Mouse (Mus musculus) frontal cortex, postnatal 14 days (tissue): ENCODE measurements around the gene Ablim1.

Experiments used
- DNase-seq, 2 experiments: peaks; one replicate each; pipeline ENCODE4 v3.0.0; 2022; ENCODE audit warnings: low spot score in 2 of 2

The Ablim1 gene

GRCm38 (mm10) chr19:57221684-57222235 is 93.0 kb downstream of the Ablim1 start:
- DNase-seq: no peak

- no peak for DNase-seq
These were observed 95.0 kb downstream of the Ablim1 start for GRCm38 (mm10) chr19:57219758-57220157.

GRCm38 (mm10) chr19:57217161-57217560 is 97.6 kb downstream of the Ablim1 start:
- DNase-seq: no peak

- DNase-seq: no peak
These were observed 99.2 kb downstream of the Ablim1 start for GRCm38 (mm10) chr19:57215527-57215926.

GRCm38 (mm10) chr19:57212406-57212805 is 102.3 kb downstream of the Ablim1 start:
- no peak for DNase-seq

GRCm38 (mm10) chr19:57211444-57212111 is 103.1 kb downstream of the Ablim1 start:
- peak in 1 of 2 experiments; percentile 54 for DNase-seq

- DNase-seq: no peak
These were observed 103.8 kb downstream of the Ablim1 start for GRCm38 (mm10) chr19:57210924-57211323.

- no peak for DNase-seq
These were observed 110.6 kb downstream of the Ablim1 start for GRCm38 (mm10) chr19:57204101-57204500.

GRCm38 (mm10) chr19:57202554-57202953 is 112.2 kb downstream of the Ablim1 start:
- DNase-seq: no peak

- DNase-seq: no peak
These were observed 113.6 kb downstream of the Ablim1 start for GRCm38 (mm10) chr19:57201090-57201483.

GRCm38 (mm10) chr19:57200477-57201089 is 114.1 kb downstream of the Ablim1 start:
- DNase-seq: no peak

- no peak for DNase-seq
These were observed 115.4 kb downstream of the Ablim1 start for GRCm38 (mm10) chr19:57199361-57199760.

- DNase-seq: no peak
These were observed 116.2 kb downstream of the Ablim1 start for GRCm38 (mm10) chr19:57198531-57198930.

GRCm38 (mm10) chr19:57198029-57198428 is 116.7 kb downstream of the Ablim1 start:
- DNase-seq: no peak

- DNase-seq: no peak
These were observed 117.5 kb downstream of the Ablim1 start for GRCm38 (mm10) chr19:57197043-57197817.

GRCm38 (mm10) chr19:57196616-57197015 is 118.1 kb downstream of the Ablim1 start:
- DNase-seq: no peak

- DNase-seq: no peak
These were observed 119.4 kb downstream of the Ablim1 start for GRCm38 (mm10) chr19:57195169-57195930.

GRCm38 (mm10) chr19:57193958-57194357 is 120.8 kb downstream of the Ablim1 start:
- DNase-seq: no peak

GRCm38 (mm10) chr19:57193382-57193781 is 121.3 kb downstream of the Ablim1 start:
- DNase-seq: no peak

- no peak for DNase-seq
These were observed 123.6 kb downstream of the Ablim1 start for GRCm38 (mm10) chr19:57191109-57191508.

GRCm38 (mm10) chr19:57189427-57189826 is 125.3 kb downstream of the Ablim1 start:
- DNase-seq: no peak

- DNase-seq: no peak
These were observed 126.2 kb downstream of the Ablim1 start for GRCm38 (mm10) chr19:57188553-57188952.
